Mouse (Mus musculus) heart, adult 8-10 months (tissue): Measurements from ENCODE around the gene Gm38392. TPM values are rescaled to one million over a fixed set of nuclear protein-coding genes. Genes with fewer than 3 reads are reported as not detected.

Experiments
- DNase-seq: peaks from one replicate; pipeline ENCODE4 v3.0.0; 2022; ENCODE audit warnings: low spot score
- total RNA-seq, 4 experiments: library from RNA; stranded (reverse); gene quantifications; 2 replicates each; pipeline ENCODE4 v1.2.4; 2022

The Gm38392 gene
- total RNA-seq, 4 experiments from 2014 or later = 0.25 to 0.44 (median 0.29) TPM; not detected in 1

DNA sequence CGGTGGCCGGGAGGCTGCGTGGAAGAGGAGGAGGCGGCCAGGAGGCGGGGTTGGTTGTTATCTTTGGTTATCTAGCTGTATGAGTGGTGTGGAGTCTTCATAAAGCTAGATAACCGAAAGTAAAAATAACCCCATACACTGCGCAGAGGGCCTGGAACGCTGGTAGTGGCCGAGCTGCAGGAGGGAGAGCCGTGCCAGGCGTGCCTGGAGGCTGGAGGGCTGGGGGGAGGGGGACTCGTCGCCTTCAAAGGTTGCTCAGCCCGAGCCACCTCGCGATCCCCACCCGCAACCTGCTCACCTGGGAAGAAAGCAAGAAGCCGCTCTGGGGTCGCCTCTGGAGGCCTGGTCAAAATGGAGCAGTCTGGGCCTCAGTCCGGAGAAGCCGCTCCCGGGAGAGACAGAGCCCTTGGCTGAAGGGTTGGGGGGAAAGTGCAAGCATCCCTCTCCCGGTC is 71.4 kb downstream of the Gm38392 start:
- DNase-seq = no peak

DNA sequence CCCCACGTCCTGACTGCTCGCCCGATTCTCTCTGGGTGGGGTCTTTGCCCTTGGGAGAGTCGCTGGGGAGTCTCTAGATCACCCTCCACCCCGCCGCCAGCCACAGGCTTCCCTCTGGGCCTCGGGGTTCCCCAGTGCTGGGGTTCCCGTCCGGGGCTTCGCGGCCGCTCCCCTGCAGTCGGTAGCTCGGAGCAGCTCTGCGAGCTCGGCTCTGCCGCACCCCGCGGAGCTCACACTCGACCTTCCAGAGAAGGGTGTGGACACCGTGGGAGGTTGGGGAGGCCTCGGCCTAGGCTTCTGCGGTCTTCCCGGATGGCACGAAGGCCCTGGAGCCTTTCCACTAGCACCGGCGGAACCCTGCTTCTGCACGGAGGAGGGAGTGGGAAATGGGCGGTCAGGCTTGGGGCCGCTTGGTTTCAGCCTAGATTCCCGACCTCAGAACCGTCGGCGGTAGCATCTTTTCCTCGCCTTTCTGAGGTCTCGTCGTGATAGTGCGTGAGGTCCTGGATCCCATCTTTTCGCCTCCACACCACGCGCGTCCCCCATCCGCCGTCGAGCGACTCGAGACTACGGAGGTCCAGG is 71.9 kb downstream of the Gm38392 start:
- DNase-seq = no peak

DNA sequence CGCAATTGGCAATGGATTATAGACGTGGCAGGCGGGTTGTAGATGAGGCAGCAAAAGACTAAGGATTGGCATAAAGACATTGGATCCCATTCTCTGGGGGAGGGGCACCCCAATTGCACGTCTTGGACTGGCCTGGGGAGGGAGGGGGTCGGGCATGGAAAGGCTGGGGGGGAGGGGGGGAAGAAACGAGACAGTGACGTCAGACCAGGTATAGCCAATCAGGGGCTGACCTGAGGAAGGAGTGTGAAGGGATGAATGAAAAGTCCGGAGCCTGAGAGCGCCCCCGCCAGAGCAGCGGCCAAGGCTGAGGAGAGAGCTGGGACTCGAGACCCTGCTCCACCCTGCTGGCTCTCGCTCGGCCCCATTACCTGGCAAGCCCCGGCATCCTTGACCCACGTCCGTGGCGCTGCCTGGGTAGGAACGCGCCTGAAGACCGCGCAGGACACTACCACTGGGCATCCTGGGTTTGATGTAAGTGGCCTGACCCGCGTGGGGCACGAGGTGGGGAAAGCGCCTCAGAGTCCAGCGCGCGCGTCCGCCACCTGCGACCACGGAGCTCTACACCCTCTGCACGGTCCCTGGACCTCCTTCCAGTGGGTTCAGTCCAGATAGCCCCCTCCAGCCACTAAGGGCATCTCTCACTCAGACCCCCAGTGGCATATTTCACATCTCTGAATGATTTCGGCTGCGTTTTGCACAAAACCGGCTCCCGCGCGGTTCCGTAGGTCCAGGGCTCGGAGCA is 72.6 kb downstream of the Gm38392 start:
- DNase-seq = no peak

DNA sequence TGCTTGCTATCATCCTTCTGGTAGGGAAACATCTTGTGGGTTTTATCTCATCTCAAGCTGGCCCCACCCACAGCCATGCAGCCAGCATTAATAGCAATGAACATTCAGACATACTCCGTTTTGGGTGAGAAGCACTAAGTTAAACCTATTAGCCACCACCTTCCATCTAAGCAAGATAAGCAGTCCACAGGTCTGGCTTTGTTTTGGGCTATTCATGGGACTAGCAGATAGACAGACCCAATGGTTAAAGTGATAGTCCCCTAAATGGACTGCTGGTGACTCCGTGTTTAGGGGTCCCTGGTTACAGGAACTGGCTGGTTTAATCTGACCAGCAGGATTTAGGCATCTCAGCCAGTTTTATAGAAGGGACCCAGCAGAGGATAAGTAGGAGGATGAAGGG is 74.0 kb downstream of the Gm38392 start:
- DNase-seq = no peak

DNA sequence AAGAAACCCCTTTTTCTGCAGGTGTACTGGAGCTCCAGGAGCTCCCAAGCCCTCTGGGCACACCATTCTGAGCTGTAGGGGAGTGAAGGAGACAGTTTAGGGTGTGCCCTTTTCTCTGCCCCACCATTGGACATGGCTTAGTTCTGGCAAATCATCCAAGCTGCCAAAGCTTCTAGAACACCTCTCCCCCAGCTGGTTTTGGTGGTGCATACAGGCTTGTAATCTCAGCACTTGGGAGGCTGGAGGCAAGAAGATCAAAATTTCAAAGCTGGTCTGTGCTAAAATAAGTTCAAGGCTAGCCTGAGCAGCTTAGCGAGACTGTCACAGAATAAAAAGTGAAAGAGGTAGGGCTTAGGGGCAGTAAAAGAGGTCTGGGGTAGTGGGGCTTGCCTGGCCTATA is 74.7 kb downstream of the Gm38392 start:
- no peak for DNase-seq

DNA sequence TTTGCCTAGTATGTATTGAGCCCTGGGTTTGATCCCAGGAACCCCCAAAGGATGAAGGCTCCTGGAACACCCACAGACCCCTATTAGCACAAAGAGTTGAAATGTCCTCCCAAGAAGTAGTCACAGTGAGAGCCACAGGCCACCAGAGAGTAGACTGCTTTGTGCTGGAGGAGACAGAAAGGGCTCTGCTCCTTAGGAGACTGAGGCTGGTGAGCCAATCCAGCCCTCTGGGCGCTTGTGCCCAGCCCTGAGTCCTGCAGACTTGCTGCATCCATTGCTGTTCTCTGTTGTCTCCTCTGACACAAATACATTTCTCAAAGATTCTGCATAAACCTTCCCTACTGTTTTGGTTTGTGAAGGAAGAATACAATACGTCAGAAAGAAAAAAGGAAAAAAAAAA is 76.1 kb downstream of the Gm38392 start:
- DNase-seq = no peak

DNA sequence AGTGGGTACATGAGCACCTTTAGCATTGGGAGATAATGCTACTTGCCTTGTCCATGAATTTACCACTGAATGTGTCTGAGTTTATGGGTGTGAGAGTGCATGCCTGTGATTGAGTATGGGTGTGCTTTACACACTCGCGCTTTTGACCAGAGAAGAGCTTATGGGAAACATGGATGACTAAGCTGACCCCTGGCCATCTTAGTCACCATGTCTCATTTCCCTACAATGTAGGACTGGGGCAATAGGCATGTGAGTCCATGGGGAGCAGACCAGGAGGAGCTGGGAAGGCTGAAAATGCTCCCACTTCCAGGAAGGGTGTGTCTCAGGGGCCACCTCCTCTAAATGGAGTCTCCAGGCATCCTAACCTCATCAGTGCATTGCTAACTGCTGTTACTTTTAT is 76.9 kb downstream of the Gm38392 start:
- DNase-seq = no peak

DNA sequence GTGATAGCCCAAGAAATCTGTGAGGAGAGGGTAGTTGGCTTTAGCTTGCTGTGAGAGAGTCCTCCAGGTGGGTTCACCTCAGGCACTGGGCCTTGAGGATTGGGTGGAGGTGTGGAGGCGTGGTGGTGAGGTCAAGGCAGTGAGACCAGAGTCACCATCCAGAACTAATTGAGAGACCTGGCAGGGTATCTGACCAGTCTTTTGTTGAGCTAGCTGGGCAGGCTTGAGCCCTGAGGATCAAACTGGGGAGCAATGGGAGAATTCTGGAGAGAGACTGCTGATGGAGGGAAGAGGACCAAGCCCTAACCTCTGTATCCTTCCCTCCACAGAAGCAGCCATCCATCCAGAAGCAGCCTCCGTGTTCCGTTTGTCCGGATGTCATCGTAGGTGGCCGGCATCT is 77.7 kb downstream of the Gm38392 start:
- no peak for DNase-seq

DNA sequence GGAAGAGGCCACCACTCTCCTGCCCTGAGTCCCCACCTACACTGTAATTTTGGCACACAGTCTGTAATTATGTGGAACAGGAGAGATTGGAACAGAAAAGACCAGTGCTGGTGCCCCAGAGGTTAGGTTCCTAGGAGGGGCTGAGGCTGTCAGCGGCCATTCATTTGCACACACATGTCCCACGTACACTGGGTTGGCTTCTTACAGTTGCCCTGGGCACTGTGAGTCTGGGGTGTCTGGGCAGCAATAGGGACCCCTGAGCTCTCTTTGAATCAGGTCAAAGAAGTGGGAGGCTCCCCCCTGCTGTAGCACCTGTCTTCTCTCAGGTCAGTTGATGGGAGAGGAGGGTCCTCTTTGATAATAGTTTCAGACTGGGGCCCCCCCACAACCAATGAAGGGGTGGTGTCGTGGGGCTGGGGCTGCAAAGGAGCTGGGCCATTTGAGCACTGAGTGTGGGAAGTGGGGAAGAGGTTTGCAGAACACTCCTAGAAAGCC is 78.7 kb downstream of the Gm38392 start:
- no peak for DNase-seq

DNA sequence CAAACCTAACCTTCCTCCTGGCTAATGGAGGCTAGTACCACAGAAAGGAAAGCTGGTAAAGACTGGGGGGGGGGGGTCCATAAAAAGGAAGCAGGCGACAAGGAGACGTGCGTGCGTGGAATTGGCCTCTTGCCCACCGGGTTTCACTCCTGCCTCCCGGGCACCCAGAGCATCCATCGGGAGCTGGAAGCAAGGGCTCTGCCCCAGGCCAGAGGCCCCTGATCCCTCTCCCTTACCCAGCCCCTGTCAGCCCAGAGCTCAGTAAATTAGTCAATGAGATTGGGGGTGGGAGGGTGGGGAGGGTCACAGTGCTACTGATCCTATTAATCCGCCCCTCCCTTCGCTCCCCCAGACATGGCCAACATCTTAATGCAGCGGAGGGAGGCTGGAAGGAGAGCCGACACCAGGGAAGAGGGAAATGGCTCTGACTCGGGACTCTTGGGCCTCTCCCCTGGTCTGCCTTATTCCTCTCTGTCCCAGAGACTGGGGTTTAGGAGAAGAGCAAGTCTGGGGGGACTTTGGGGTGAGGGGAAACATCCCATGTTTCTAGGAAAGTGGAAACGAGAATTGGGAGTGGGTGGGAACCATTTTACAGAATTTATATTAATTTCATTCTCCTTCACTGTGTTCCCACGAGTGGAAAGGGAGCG is 79.4 kb downstream of the Gm38392 start:
- no peak for DNase-seq

DNA sequence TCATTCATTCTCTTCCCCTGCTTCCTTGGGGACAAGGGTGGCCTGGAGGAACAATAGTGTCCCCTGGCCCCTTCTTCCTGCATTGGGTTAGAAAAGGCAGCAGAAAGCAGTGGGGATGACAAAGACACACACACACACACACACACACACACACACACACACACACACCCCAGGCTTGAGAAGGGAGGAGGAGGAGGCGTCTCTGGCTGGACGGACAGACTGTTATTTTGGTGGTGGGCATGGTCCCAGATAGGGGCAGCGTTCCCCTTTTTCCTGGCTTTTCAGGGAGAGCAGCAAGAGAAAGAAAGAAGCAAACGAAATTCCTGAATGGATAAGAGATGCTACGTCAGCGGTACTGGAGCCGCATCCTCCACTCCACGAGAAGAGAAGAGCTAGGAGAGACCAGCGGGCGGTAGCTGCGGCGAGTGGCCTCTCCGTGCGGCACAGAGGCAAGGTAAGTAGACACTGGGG is 80.1 kb downstream of the Gm38392 start:
- DNase-seq = no peak

DNA sequence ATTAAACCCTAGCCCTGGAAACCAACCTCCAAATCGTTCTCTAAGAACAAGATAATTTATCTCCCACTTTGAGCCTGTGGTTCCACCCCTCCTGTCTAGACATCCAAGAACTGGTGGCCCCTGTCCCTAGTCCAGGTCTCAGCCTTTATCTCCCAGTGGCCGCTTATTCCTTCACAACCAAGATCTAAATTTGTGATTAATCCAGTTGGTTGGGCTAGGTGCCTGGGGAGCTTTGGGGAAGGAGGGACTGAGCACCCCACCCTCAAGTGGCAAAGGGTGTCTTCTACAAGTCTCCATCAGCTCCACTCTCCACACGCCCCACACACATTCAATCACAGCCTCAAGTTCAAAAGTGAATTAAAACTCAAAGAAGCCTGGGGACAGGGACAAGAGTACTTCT is 80.5 kb downstream of the Gm38392 start:
- DNase-seq = no peak

DNA sequence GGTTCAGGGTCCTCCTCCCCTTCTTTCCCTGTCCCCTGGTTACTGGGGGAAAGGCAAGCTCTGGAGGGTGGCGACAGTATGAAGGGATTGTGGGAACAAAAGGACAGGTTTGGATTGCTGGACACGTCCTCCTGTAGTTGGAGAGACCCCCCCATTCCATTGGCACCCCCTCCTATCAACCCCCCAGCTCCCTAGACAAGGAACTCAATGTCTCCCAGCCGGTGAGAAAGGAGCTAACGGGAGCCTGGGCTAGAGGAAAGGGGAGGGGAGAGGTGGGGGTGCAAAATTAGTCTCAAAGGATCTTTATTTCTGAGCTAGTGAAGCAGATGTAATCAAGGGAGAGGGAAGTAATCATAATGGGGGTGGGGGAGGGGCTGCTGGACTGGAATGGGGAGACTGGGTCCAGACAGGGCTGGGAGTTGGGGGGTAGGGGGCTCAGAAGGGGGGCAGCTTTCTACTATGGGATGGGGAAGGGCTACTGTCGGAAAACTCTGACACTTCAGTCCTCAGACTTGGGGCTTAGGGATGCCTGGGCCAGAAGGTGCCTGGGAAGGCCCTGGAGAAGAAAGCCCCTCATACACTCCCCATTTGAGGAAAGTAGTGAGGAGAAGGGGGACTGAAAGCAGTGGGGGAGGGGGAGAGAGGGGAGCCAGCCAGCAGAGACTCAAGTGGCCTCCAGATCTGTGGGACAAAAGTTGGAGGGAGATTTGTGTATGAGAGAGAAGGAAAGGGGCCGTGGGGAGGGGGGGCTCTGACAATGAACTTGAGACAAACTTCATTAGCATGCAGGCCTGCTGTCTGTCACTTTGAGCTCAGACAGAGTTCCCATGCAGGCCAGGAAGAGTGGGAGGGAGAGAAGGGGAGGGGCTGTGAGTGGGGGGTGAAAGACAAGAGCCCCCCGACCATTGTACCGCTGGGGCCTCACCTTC is 81.2 kb downstream of the Gm38392 start:
- no peak for DNase-seq

DNA sequence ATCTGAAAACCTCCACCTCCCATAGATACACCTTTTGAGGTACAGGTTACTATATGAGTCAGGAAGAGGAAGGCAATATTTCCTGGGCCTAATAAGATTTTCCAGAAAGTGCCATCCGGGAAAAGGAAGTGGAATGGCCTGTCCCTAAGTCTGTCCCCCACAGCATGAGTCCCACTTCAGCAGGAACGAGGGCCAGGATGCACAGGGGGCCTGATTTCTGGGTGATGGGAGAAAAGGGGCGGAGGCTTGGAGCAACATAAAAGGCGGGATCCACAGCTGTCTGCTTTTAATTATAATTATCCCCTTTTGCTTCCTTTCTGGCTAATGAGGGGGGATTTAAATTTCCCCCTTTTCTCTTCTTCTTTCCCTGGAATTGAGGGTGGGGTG is 81.8 kb downstream of the Gm38392 start:
- DNase-seq = no peak

DNA sequence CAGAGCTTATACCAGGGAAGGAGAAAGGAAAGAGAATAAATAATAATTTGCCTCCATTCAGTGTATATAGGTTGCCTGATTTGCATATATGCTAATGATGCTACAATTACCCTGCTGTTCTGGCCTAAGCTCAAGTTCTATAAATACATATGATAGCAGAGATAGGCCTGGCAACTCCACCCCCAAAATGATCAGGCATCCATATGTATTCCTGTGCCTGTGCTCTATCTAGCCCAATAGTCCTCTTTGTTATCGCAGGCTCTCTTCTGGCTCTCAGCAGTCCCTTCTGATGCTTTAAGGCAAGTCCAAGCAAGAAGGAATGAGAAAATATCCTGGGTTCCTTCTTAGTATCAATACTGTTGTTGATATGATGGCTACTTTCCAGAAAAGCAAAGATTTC is 82.3 kb downstream of the Gm38392 start:
- no peak for DNase-seq

DNA sequence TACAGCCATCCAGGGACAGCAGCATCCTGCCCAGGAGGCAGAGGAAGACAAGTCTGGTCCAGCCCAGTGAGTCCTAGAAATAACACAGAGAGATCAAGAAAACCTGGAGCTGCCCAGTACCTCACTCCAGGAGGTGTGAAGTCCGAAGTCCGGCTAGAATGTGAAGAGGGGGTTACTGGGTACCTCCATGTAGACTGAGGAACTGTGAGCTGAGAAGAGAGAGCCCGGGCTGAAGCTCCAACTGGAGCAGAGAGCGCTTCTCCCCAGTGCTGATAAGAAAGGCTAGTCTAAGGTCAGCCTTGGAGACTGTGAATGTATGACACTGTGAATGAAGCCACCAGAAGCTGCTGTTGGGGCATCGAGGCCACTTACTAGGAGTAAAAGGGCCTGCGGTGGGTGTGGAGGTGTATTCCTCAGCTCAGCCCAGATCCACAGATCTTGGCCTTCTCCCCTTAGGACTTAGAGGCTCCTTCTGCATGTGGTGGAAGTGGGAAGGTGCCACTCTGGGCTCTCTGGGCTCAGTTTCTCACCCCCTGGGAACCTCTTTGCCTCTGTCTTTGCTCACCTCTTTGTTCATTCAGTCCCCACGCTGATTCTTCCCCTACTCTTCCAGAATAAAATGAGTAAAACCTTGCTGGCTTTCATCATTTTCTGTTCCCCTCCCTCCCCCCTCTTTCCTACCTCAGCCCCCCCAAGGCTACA is 82.9 kb downstream of the Gm38392 start:
- no peak for DNase-seq

DNA sequence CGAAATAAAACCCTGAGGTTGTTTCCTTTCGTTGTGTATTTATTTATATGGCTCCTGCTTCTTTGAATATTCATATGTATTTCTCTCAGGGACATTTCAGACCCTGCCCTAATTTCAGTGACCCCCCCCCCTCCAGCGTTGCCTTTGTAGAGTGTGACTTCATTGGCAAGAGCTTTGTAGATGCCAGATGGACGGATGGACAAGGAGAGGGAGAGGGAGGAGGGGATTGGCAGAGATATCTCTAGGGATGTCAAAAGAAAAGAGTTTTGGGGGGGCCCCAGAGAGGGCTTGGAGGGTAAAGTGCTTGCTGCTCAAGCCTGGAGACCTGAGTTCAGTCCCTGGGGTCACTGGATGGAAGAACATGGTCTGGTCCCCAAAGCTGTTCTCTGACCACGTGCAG is 83.6 kb downstream of the Gm38392 start:
- no peak for DNase-seq

DNA sequence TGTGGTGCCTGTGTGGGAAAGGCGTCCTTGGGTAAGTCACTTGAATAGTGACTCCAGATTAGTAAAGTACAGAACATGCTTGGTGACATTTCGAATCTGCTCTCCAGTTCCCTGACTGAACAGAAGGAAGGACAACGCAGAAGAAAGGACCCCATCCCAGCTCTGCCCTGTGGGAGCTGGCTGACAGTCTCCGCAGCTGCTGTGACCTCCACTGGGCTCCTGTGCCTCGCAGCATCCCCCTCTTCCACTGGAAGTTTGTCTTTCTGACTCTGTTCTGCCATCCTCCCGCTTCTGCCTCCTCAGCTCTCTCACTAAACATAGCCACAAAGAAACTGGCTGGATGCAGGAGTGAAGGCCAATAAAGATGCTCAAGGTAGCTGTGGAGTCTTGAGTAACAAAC is 84.0 kb downstream of the Gm38392 start:
- DNase-seq = no peak

DNA sequence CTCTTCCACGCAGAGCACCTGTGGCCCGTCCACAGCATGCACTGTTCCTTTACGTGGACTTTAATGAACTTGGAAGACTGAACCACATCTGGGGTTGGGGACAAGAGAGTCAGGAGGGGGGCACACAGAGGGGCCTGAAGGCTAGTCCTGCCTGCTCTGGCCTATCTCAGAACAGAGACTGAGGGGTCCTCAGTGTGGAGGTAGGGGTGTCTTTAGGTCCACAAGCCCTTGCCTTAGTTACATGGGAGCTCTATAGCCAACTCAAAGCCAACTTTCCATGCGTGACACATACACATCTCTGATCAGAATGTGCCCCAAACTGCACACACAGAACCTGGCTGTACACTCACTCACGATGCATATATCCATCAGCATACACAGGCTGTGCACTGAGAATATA is 85.4 kb downstream of the Gm38392 start:
- DNase-seq = no peak

DNA sequence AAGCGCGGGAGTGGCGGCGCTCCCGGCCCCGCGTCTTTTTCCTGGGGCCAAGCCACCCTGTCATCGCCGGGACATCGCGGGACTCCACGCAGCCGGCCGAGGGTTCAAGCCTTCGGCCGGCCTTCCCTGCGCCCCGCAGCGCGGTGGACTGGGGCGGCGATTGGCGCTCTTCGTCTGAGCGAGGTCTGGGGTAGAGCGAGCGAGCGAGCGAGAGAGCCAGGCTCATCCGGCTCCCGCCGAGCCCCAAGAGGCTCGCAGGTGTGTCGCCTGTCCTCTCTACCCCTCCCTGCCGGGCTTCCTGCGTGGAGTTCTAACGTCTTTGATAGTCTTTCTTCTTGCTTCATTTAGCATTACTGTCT is 86.1 kb downstream of the Gm38392 start:
- DNase-seq = no peak
